Mouse (Mus musculus) embryonic facial prominence, embryonic 11.5 days (tissue): ENCODE measurements around the gene Eepd1. TPM values are rescaled to one million over a fixed set of nuclear protein-coding genes. Genes with fewer than 3 reads are reported as not detected.

Experiments
- ATAC-seq: fragments of 200-750 bp; cut with Nextera tagmentation; replicated peaks from 2 replicates; pipeline ENCODE4 v1.8.0; 2017; ENCODE audit warnings: low read depth; ENCODE audit not compliant: insufficient number of reproducible peaks, low FRiP score, low TSS enrichment
- DNase-seq: peaks from one replicate; pipeline ENCODE4 v3.0.0-alpha.2; 2015; ENCODE audit warnings: low spot score
- H3K27ac ChIP-seq: fragments of 300-500 bp; sonication (generic); replicated peaks from 2 replicates; pipeline ENCODE4 v1.5.1; 2014; ENCODE audit warnings: mild to moderate bottlenecking, low read depth, low read length, control low read depth
- H3K27me3 ChIP-seq: fragments of 300-500 bp; sonication (generic); 2 replicates; pipeline ENCODE4 v1.6.1; 2014; ENCODE audit warnings: mild to moderate bottlenecking, low read length, moderate library complexity, mixed read lengths; ENCODE audit not compliant: control insufficient read depth, insufficient read depth
- H3K36me3 ChIP-seq: fragments of 300-500 bp; sonication (generic); replicated peaks from 2 replicates; pipeline ENCODE4 v1.6.1; 2014; ENCODE audit warnings: low read depth, mild to moderate bottlenecking, low read length, moderate library complexity, mixed read lengths; ENCODE audit not compliant: control insufficient read depth, insufficient read depth
- H3K4me1 ChIP-seq: fragments of 300-500 bp; sonication (generic); 2 replicates; pipeline ENCODE4 v1.6.1; 2014; ENCODE audit warnings: low read length, mixed read lengths; ENCODE audit not compliant: control insufficient read depth, insufficient read depth
- H3K4me2 ChIP-seq: fragments of 300-500 bp; sonication (generic); 2 replicates; pipeline ENCODE4 v1.6.1; 2014; ENCODE audit warnings: low read depth, mild to moderate bottlenecking, control low read depth, low read length, moderate library complexity
- H3K4me3 ChIP-seq: fragments of 300-500 bp; sonication (generic); 2 replicates; pipeline ENCODE4 v1.5.1; 2014; ENCODE audit warnings: low read depth, low read length, control low read depth
- H3K9ac ChIP-seq: fragments of 300-500 bp; sonication (generic); replicated peaks from 2 replicates; pipeline ENCODE4 v1.6.1; 2014; ENCODE audit warnings: mild to moderate bottlenecking, control low read depth, low read length
- H3K9me3 ChIP-seq: fragments of 300-500 bp; sonication (generic); replicated peaks from 2 replicates; pipeline ENCODE4 v1.6.1; 2016; ENCODE audit warnings: mild to moderate bottlenecking, low read length, inconsistent platforms, mixed read lengths; ENCODE audit not compliant: control insufficient read depth
- WGBS: fragments of 180-500 bp; shearing (Covaris S2); extraction: QIAGEN DNeasy Blood & Tissue Kit; methylation state at CpG from one replicate; pipeline ENCODE4 v1.1.7; 2014; 5-methylcytosine and 5-hydroxymethylcytosine counted together
- polyA plus RNA-seq: library from polyadenylated mRNA; unstranded; fragments of >200 nt; fragmentation: Nextera tagmentation; extraction: Ambion mirVana; gene quantifications from 2 replicates; pipeline ENCODE4 v1.2.1, GENCODE M21; 2014

Gene Eepd1
- polyA plus RNA-seq, 1 experiment from 2014 or later = 16.1 TPM

DNA sequence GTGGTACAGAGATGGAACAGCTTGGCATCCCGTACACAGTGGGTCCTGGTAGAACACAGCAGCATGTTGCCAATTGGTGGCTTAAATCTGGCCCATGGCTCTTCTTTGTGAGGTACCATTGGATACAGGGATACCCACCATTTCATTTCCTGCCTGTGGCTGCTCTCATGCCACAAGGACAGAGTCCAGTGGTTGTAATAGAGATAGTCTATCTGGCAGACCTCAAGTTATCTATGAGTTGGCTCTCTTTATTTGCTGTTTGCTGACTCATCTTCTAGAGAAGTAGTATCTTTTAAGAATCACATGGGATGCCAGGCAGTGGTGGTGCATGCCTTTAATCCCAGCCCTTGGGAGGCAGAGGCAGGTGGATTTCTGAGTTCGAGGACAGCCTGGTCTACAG is 76.0 kb downstream of the Eepd1 start:
- 90% methylated on average over 2 of the region's 2 CpGs for WGBS
- DNase-seq (no peak), ATAC-seq (no peak)

DNA sequence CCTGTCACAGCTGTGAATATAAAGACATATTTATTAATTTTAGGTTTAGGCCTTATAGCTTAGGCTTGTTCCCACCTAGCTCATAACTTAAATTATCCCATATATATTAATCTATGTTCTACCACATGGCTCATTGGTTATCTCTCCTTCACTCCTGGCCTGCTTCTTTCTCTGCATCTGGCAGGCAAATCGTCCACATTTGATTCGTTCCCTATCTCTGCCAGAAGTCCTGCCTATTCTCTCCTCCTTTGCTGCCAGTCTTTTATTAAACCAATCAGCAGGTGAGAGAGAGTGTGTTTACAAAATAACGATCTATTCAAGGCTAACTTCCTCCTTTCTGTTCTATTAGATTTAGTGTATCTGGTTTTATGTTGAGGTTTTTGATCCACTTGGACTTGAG is 77.5 kb downstream of the Eepd1 start:
- Histone ChIP-seq H3K9ac (no peak overlapping the region), H3K9me3 (no peaks in the 10 kb centered on the region), H3K4me2 (no peak overlapping the region), H3K27me3 (no peaks in the 10 kb centered on the region), H3K4me1 (no peaks in the 10 kb centered on the region), H3K27ac (no peak overlapping the region), H3K4me3 (no peak overlapping the region), H3K36me3 (no peaks in the 10 kb centered on the region)
- 80% methylated on average over 3 of the region's 3 CpGs for WGBS
- DNase-seq (no peak), ATAC-seq (no peak)

More for the DNA sequence above, 76.0 kb downstream of the Eepd1 start:
- Histone ChIP-seq H3K27me3 (no peaks in the 10 kb centered on the region), H3K27ac (no peak overlapping the region), H3K36me3 (no peaks in the 10 kb centered on the region), H3K4me1 (no peaks in the 10 kb centered on the region), H3K4me2 (no peak overlapping the region), H3K9ac (no peak overlapping the region), H3K4me3 (no peak overlapping the region), H3K9me3 (no peaks in the 10 kb centered on the region)

DNA sequence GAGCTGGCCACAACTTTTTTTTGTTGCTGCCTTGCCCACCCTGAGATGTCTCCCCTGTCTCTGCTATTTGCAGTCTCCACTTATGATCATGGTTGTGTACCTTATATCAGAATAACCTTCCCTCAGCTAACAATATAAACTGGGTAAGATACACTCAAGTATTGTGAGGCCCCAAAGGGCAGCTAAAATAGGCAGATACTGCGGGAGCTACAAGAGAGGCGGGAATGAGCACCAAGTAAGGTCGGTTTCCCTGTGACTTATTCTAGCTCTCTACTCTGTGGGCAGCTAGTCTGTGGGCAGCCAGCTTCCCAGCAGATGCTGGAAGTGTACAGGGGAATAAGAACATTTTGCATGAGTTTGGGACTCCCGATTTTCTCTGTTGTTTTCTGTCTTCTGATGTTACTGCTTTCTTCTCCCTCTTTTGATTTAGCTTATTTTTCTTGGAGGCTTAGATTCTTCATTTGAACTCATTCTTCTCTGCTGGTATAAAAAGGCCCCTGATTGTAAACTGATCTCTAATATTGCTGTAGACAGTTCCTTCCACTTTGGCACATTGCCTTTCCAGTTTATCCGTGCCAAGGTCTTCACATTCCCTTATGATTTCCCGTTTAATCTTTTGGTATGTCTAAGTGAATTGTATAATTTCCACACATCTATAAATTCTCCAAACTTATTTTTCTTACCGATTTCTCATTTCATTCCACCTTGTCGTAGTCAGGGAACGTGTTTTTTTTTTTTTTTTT is 78.8 kb downstream of the Eepd1 start:
- no peaks in the 10 kb centered on the region for H3K4me1 ChIP-seq
- ATAC-seq (no peak), DNase-seq (no peak)
- no peak overlapping the region for H3K9ac ChIP-seq
- H3K4me2 ChIP-seq = no peak overlapping the region
- H3K27me3 ChIP-seq = no peaks in the 10 kb centered on the region
- WGBS = 82% methylated on average over 9 of the region's 9 CpGs
- no peaks in the 10 kb centered on the region for H3K36me3 ChIP-seq
- H3K9me3 ChIP-seq = no peaks in the 10 kb centered on the region
- H3K4me3 ChIP-seq = no peak overlapping the region
- no peak overlapping the region for H3K27ac ChIP-seq

DNA sequence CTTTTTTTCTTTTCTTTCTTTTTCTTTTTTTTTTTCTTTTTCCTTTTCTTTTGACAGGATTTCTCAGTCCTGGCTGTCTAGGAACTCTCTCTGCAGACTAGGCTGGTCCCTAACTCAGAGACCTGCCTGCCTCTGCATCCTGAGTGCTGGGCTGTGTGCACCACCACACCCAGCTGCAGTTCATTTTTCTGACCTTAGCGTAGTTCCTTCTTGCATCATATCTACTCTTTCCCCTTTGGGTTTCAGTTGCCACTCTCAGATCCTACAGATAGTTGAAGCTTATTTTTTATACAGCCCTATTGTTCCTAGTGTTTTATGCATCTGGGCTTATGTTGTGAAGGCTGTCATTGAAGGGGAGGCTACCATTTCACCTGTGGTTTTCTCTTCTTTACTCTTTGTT is 79.8 kb downstream of the Eepd1 start:
- Histone ChIP-seq H3K9me3 (no peaks in the 10 kb centered on the region), H3K4me2 (no peak overlapping the region), H3K36me3 (no peaks in the 10 kb centered on the region), H3K27me3 (no peaks in the 10 kb centered on the region), H3K4me1 (no peaks in the 10 kb centered on the region), H3K9ac (no peak overlapping the region), H3K4me3 (no peak overlapping the region), H3K27ac (no peak overlapping the region)
- DNase-seq (no peak), ATAC-seq (no peak)
- 91% methylated on average over 1 of the region's 1 CpGs for WGBS

DNA sequence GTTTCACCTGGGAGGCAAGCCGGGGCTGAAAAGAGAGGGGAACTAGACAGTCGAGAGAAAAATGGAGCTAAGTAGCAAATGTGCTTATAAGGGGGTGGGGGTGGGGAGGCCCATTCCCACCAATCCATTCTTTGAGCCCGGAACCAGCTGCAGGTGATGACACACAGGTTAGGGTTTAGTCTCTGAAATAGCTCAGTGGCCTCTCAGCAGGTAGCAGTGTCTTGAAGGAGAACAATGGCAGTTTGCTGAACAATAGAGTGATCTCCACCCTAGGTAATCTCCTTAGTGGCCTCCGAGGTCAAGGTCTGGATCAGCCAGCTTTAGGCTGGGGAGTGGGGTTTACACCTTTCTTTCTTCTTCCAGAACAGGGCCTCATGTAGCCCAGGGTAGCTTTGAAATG is 82.5 kb downstream of the Eepd1 start:
- Histone ChIP-seq H3K4me1 (no peaks in the 10 kb centered on the region), H3K36me3 (no peaks in the 10 kb centered on the region), H3K4me2 (no peak overlapping the region), H3K9ac (no peak overlapping the region), H3K9me3 (no peaks in the 10 kb centered on the region), H3K4me3 (no peak overlapping the region), H3K27ac (no peak overlapping the region), H3K27me3 (no peaks in the 10 kb centered on the region)
- DNase-seq (no peak), ATAC-seq (no peak)
- 67% methylated on average over 4 of the region's 4 CpGs for WGBS

DNA sequence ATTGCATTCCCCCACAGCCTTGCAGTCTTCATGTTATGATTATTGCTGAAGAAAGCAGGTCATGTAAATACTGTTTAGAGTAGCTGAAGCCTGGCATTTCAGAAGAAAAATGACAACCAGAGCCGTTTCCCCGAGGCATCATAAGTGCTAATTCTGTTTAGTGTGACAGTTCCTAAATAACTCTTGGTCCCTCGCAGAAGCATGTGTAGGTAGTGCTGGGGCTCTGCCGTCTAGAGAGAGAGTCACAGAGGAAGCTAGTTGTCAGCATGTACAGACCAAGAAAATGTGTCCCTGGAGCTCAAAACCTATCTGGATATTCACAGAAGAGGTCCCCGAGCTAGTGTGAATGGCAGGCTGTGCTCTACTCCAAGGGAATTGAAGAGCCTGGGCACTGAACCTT is 85.7 kb downstream of the Eepd1 start:
- Histone ChIP-seq H3K9ac (no peak overlapping the region), H3K9me3 (no peaks in the 10 kb centered on the region), H3K36me3 (no peaks in the 10 kb centered on the region), H3K27ac (no peak overlapping the region), H3K4me3 (no peak overlapping the region), H3K4me2 (no peak overlapping the region), H3K4me1 (peaks cover 3% of the 10 kb centered on the region; the same call in 1 of the 2 replicates), H3K27me3 (no peaks in the 10 kb centered on the region)
- no peak for DNase-seq
- ATAC-seq = no peak
- 69% methylated on average over 5 of the region's 5 CpGs for WGBS

- no peak overlapping the region for H3K4me3 ChIP-seq
- WGBS = 70% methylated on average over 3 of the region's 3 CpGs
- H3K9ac ChIP-seq = no peak overlapping the region
- ATAC-seq (no peak), DNase-seq (no peak)
- H3K4me2 ChIP-seq = no peak overlapping the region
- H3K9me3 ChIP-seq = no peaks in the 10 kb centered on the region
- H3K4me1 ChIP-seq = peaks cover 3% of the 10 kb centered on the region; the same call in 1 of the 2 replicates
- no peak overlapping the region for H3K27ac ChIP-seq
- H3K36me3 ChIP-seq = no peaks in the 10 kb centered on the region
- H3K27me3 ChIP-seq = no peaks in the 10 kb centered on the region
Observed at GRCm38 (mm10) chr9:25568783-25569182, 87.4 kb downstream of the Eepd1 start.

GRCm38 (mm10) chr9:25570011-25570410 is 88.7 kb downstream of the Eepd1 start:
- DNase-seq (no peak), ATAC-seq (no peak)
- Histone ChIP-seq H3K36me3 (no peaks in the 10 kb centered on the region), H3K9me3 (no peaks in the 10 kb centered on the region), H3K27me3 (no peaks in the 10 kb centered on the region), H3K27ac (no peak overlapping the region), H3K4me3 (no peak overlapping the region), H3K4me2 (no peak overlapping the region), H3K4me1 (peaks cover 3% of the 10 kb centered on the region; the same call in 1 of the 2 replicates), H3K9ac (no peak overlapping the region)
- WGBS = 90% methylated on average over 7 of the region's 7 CpGs
